Mouse (Mus musculus) retina, postnatal 1 day (tissue): Measurements from ENCODE around the gene Map7d1.
A peak's percentile ranks its signal among the peaks of the same experiment; 100 is the strongest.

Experiments
- DNase-seq: peaks from one replicate; pipeline ENCODE4 v3.0.0-alpha.2; 2012

The Map7d1 gene

GRCm38 (mm10) chr4:126200656-126201055 lies 55.5 kb downstream of the Map7d1 start:
- DNase-seq = no peak

- DNase-seq = no peak
These were observed 56.1 kb downstream of the Map7d1 start for GRCm38 (mm10) chr4:126200036-126200435.

- no peak for DNase-seq
These were observed 56.6 kb downstream of the Map7d1 start for GRCm38 (mm10) chr4:126199556-126199955.

DNA sequence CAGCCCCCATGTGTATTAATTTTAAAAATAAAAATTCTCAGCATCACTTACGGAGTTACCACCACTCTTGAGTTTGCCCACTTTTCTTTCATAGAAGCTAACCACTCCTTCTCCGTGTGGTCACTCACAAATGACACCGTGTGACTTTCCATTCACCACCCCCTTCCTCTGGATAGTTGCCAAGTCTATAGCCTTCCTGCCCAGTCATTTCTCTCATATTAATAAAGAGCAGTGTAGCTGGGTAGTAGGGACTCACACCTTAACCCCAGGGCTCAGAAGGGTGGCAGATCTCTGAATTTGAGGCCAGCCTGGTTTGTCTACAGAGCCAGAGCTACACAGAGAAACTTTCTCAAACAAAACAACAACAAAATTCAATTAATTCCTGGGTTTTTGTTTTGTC lies 58.7 kb downstream of the Map7d1 start:
- DNase-seq = peak; percentile 19

DNA sequence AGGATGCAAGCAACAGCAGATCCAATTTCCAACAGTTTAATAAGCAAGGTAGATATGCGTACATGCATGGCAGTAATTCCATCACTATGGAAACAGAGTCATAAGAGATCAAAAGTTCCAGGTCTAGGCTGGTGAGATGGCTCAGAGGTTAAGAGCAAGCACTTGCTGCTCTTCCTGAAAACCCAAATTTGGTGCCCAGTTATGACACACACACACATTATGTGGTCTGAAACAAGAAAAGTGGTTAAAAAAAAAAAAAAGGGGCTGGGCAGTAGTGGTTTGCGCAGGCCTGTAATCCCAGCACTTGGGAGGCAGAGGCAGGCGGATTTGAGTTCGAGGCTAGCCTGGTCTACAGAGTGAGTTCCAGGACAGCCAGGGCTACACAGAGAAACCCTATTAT lies 61.2 kb downstream of the Map7d1 start:
- no peak for DNase-seq

DNA sequence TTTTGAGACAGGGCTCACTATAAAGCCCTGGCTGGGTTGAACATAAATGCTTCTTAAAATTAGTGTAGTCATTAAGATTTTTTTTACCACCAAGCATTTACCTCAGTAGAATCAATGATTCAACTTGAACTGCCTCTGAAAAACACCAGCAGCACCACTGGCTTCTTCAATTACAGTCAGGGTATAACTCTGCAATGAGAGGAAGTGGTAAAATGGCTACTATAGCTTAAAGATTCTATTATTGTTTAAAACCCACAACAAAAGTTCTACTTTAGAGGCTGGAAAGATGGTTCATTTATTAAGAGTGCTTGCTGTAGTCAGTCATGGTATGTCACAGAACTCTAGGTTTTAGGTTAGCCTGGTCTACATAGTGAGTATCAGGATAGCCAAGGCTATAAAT lies 61.9 kb downstream of the Map7d1 start:
- DNase-seq = no peak

DNA sequence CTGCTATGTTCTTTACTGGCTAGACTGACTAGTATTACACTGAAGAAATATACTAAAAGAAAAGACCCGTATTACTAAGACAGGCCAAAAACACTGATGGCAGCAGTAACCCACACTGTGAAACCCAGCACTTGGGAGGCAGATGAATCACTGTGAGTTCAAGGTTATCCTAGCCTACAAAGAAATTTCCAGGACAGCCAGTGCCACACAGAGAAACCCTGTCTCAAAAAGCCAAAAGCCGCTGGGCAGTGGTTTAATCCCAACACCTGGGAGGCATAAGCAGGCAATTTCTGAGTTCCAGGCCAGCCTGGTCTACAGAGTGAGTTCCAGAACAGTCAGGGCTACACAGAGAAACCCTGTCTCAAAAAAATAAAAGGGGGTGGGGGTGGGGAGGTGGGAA lies 65.5 kb downstream of the Map7d1 start:
- DNase-seq = no peak

DNA sequence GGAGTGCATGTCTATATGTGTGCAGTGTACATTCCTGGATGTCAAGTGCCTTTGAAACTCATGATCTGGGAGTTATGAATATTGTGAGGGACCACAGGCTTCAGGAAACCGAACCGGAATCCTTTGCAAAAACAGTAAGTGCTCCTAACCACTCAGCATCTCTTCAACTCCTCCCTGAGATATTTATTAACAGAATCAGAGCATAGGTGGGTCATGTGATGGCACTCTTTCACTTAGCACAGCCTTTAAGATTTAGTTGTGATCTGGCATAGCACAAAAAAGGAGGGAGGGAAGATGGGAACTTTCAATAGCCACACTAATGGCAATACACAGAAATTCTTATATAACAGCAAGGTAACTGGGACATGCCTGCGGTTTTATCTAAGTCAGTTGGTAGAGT lies 69.0 kb downstream of the Map7d1 start:
- DNase-seq = no peak

GRCm38 (mm10) chr4:126183034-126183433 lies 73.1 kb downstream of the Map7d1 start:
- no peak for DNase-seq
